Mouse (Mus musculus) megakaryocyte, embryonic 14.5 days (primary cell): ENCODE results near the gene Cpxm1. TPM values are rescaled to one million over a fixed set of nuclear protein-coding genes. Genes with fewer than 3 reads are reported as not detected.

Experiments
- H3K27me3 ChIP-seq: replicated peaks from 2 replicates; pipeline ENCODE3; 2012; ENCODE audit warnings: inconsistent platforms
- H3K36me3 ChIP-seq: replicated peaks from 2 replicates; pipeline ENCODE3; 2012; ENCODE audit warnings: low read length, inconsistent platforms, mixed read lengths
- H3K4me1 ChIP-seq: 2 replicates; pipeline ENCODE4 v1.6.1; 2012; ENCODE audit warnings: inconsistent platforms
- H3K4me3 ChIP-seq: replicated peaks from 2 replicates; pipeline ENCODE3; 2012; ENCODE audit warnings: moderate library complexity, mild to moderate bottlenecking, inconsistent platforms
- H3K9me3 ChIP-seq: 2 replicates; pipeline ENCODE4 v1.6.1; 2012; ENCODE audit warnings: inconsistent platforms
- FLI1 ChIP-seq: IDR thresholded peaks from 2 replicates; pipeline ENCODE4 v1.6.1; 2012; ENCODE audit warnings: low read length, inconsistent platforms, mixed read lengths
- GATA1 ChIP-seq: IDR thresholded peaks from 3 replicates; pipeline ENCODE4 v1.6.1; 2012; ENCODE audit warnings: mixed read lengths, low read length, inconsistent platforms, borderline replicate concordance
- polyA plus RNA-seq: library from polyadenylated mRNA; stranded (reverse); fragments of >175 nt; gene quantifications from 2 replicates; pipeline ENCODE4 v1.2.3, GENCODE M21; 2012; ENCODE audit warnings: low replicate concordance; ENCODE audit not compliant: insufficient read depth

The Cpxm1 gene
- polyA plus RNA-seq, 1 experiment = 0.64 TPM

- Histone ChIP-seq H3K4me3 (peak within 1 kb of the TSS; percentile 94), H3K36me3 (peaks cover 43% of the 10 kb centered on the region), H3K9me3 (no peaks in the 10 kb centered on the region), H3K4me1 (peaks cover 83% of the 10 kb centered on the region), H3K27me3 (no peaks in the 10 kb centered on the region)
- TF ChIP-seq GATA1 (no peak), FLI1 (peak; percentile 22; the same call in 1 of the 2 replicates)
These were observed 26.9 kb upstream of the Cpxm1 start, which contains the start of the genes Vps16 and Pced1a for GRCm38 (mm10) chr2:130424126-130424853. Vps16 (plus strand) TSS chr2:130424339. Pced1a (minus strand) TSS chr2:130424701.

- Histone ChIP-seq H3K9me3 (no peaks in the 10 kb centered on the region), H3K4me1 (peaks cover 75% of the 10 kb centered on the region), H3K27me3 (no peaks in the 10 kb centered on the region), H3K4me3 (peak overlapping the region; percentile 94), H3K36me3 (peaks cover 50% of the 10 kb centered on the region)
- no peak for TF ChIP-seq FLI1
- TF ChIP-seq GATA1 = no peak
These were observed 26.2 kb upstream of the Cpxm1 start for GRCm38 (mm10) chr2:130423397-130424125.

- Histone ChIP-seq H3K27me3 (no peaks in the 10 kb centered on the region), H3K4me1 (peaks cover 64% of the 10 kb centered on the region), H3K4me3 (peak overlapping the region; percentile 35), H3K36me3 (peaks cover 56% of the 10 kb centered on the region), H3K9me3 (no peaks in the 10 kb centered on the region)
- TF ChIP-seq FLI1 = no peak
- TF ChIP-seq GATA1 = no peak
These were observed 24.6 kb upstream of the Cpxm1 start for GRCm38 (mm10) chr2:130421781-130422620.

- Histone ChIP-seq H3K27me3 (peaks cover 6% of the 10 kb centered on the region), H3K9me3 (no peaks in the 10 kb centered on the region), H3K4me3 (no peak overlapping the region), H3K36me3 (peaks cover 26% of the 10 kb centered on the region), H3K4me1 (peaks cover 9% of the 10 kb centered on the region)
- TF ChIP-seq FLI1 = no peak
- no peak for TF ChIP-seq GATA1
These were observed 16.9 kb upstream of the Cpxm1 start for GRCm38 (mm10) chr2:130414094-130414856.

GRCm38 (mm10) chr2:130412775-130413174, 15.4 kb upstream of the Cpxm1 start:
- TF ChIP-seq GATA1 (no peak), FLI1 (no peak)
- H3K4me1 ChIP-seq = peaks cover 9% of the 10 kb centered on the region
- H3K9me3 ChIP-seq = no peaks in the 10 kb centered on the region
- H3K4me3 ChIP-seq = no peak overlapping the region
- H3K27me3 ChIP-seq = peaks cover 13% of the 10 kb centered on the region
- H3K36me3 ChIP-seq = peaks cover 11% of the 10 kb centered on the region

GRCm38 (mm10) chr2:130411558-130412495, 14.5 kb upstream of the Cpxm1 start:
- Histone ChIP-seq H3K4me3 (peak overlapping the region; percentile 12), H3K9me3 (no peaks in the 10 kb centered on the region), H3K36me3 (peaks cover 5% of the 10 kb centered on the region), H3K27me3 (peaks cover 18% of the 10 kb centered on the region), H3K4me1 (peaks cover 9% of the 10 kb centered on the region)
- no peak for TF ChIP-seq GATA1
- TF ChIP-seq FLI1 = no peak

GRCm38 (mm10) chr2:130408194-130408593, 10.8 kb upstream of the Cpxm1 start:
- no peaks in the 10 kb centered on the region for H3K36me3 ChIP-seq
- no peaks in the 10 kb centered on the region for H3K9me3 ChIP-seq
- TF ChIP-seq FLI1 (no peak), GATA1 (no peak)
- peaks cover 44% of the 10 kb centered on the region for H3K27me3 ChIP-seq
- H3K4me1 ChIP-seq = peaks cover 9% of the 10 kb centered on the region
- H3K4me3 ChIP-seq = no peak overlapping the region

GRCm38 (mm10) chr2:130406178-130406577, 8.8 kb upstream of the Cpxm1 start, which contains the start of gene Tmem239:
Tmem239 (plus strand) TSS chr2:130406478.
- no peak within 1 kb of the TSS for H3K4me3 ChIP-seq
- H3K36me3 ChIP-seq = no peaks in the 10 kb centered on the region
- no peaks in the 10 kb centered on the region for H3K9me3 ChIP-seq
- TF ChIP-seq GATA1 (no peak), FLI1 (no peak)
- H3K4me1 ChIP-seq = peaks cover 4% of the 10 kb centered on the region
- peaks cover 51% of the 10 kb centered on the region for H3K27me3 ChIP-seq
